Comparison of ENCODE assay signal across 8 mouse cellular contexts in the genomic region with DNA sequence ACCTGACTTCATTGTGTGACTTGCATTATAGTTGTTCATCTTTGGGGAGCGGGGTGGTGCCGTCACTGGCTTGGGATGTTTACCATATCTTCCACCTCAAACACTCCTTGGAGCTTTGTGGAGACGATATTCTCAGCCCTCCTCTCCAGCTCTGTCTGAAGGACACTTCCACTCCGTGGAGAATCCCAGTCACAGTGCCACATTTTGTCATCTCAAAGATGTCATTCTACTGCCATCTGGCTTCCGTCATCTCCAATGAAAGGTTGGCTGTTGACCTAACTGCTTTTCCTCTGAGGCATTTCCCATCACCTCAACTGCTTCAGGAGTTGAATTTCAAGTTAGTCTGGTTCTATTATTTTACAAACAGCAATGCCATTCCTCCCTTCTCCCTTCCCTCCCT.
DNase-seq lines count a peak whose midpoint lies in the region; ATAC-seq and TF ChIP-seq lines count a peak whose summit lies in the region.
"Had no signal": no experiment of that assay in that cellular context is flagged by ENCODE, and none has a peak within 500 bp of the region (broad histone marks: within the 10 kb centered on the region; RNA-seq: fewer than 3 reads in every experiment).

No protein-coding gene starts in this region.

- no peak overlapping the region for H3K4me2 ChIP-seq in hindbrain, embryonic 16.5 days (ENCODE audit: low read length)
- H3K4me2 ChIP-seq in neural tube, embryonic 15.5 days = no peak overlapping the region
- H3K4me2 ChIP-seq: limb, embryonic 12.5 days had no signal

- no peak overlapping the region for H3K4me3 ChIP-seq in hindbrain, embryonic 16.5 days (ENCODE audit: low read length)
- no peak overlapping the region for H3K4me3 ChIP-seq in hindbrain, embryonic 10.5 days
- no peak overlapping the region for H3K4me3 ChIP-seq in cerebellum, adult 2 months (replicated peaks; ENCODE audit: insufficient read depth, low read depth, low read length)
- H3K4me3 ChIP-seq in neural tube, embryonic 15.5 days (replicated peaks) = no peak overlapping the region
- H3K4me3 ChIP-seq: limb, embryonic 12.5 days had no signal

- no peak overlapping the region for H3K9ac ChIP-seq in hindbrain, embryonic 16.5 days (ENCODE audit: low read depth, low read length)
- H3K9ac ChIP-seq in neural tube, embryonic 15.5 days (replicated peaks) = no peak overlapping the region
- H3K9ac ChIP-seq: limb, embryonic 12.5 days had no signal

- no peaks in the 10 kb centered on the region for H3K27me3 ChIP-seq in hindbrain, embryonic 16.5 days (replicated peaks; ENCODE audit: control insufficient read depth, insufficient read depth, low read length)
- no peaks in the 10 kb centered on the region for H3K27me3 ChIP-seq in hindbrain, embryonic 10.5 days (ENCODE audit: insufficient read depth, poor library complexity, severe bottlenecking)
- no peaks in the 10 kb centered on the region for H3K27me3 ChIP-seq in cerebellum, adult 2 months (ENCODE audit: control insufficient read depth, insufficient read depth, low read length)
- no peaks in the 10 kb centered on the region for H3K27me3 ChIP-seq in neural tube, embryonic 15.5 days (replicated peaks)
- H3K27me3 ChIP-seq: limb, embryonic 12.5 days had no signal

- ATAC-seq in hindbrain, embryonic 16.5 days = peak; percentile 45; the same call in 1 of the 2 replicates
- no peak for ATAC-seq in neural tube, embryonic 15.5 days (ENCODE audit: low FRiP score)

- no peaks in the 10 kb centered on the region; the same call in 1 of the 2 replicates for H3K9me3 ChIP-seq in hindbrain, embryonic 16.5 days (ENCODE audit: control insufficient read depth, low read length)
- peaks cover 4% of the 10 kb centered on the region; the same call in 1 of the 2 replicates for H3K9me3 ChIP-seq in hindbrain, embryonic 10.5 days
- H3K9me3 ChIP-seq in neural tube, embryonic 15.5 days (replicated peaks) = no peaks in the 10 kb centered on the region
- H3K9me3 ChIP-seq: limb, embryonic 12.5 days had no signal

- H3K4me1 ChIP-seq in hindbrain, embryonic 16.5 days (ENCODE audit: control insufficient read depth, insufficient read depth, low read depth, low read length) = peaks cover 5% of the 10 kb centered on the region
- peaks cover 13% of the 10 kb centered on the region for H3K4me1 ChIP-seq in hindbrain, embryonic 10.5 days (replicated peaks)
- peaks cover 2% of the 10 kb centered on the region; the same call in 1 of the 2 replicates for H3K4me1 ChIP-seq in cerebellum, adult 2 months (ENCODE audit: control insufficient read depth, insufficient read depth, low read length)
- peaks cover 13% of the 10 kb centered on the region for H3K4me1 ChIP-seq in neural tube, embryonic 15.5 days
- H3K4me1 ChIP-seq: limb, embryonic 12.5 days had no signal

- DNase-seq in hindbrain, embryonic 10.5 days (ENCODE audit: low spot score) = no peak
- DNase-seq in brain, adult 2 months (ENCODE audit: low read depth, low spot score) = peak; percentile 86
- DNase-seq in cerebellum, adult 2 months = peak; percentile 65 to 78
- peak; percentile 30 to 35 for DNase-seq in layer of hippocampus, postnatal 36 days
- no peak for DNase-seq in kidney, adult 18-20 months

- no peaks in the 10 kb centered on the region for H3K36me3 ChIP-seq in hindbrain, embryonic 16.5 days (ENCODE audit: control insufficient read depth, insufficient read depth, low read length)
- H3K36me3 ChIP-seq in hindbrain, embryonic 10.5 days = no peaks in the 10 kb centered on the region
- no peaks in the 10 kb centered on the region for H3K36me3 ChIP-seq in neural tube, embryonic 15.5 days
- H3K36me3 ChIP-seq: limb, embryonic 12.5 days had no signal

- peak; percentile 80 for TF ChIP-seq CTCF in cerebellum, adult 2 months (IDR thresholded peaks at IDR 0.05; ENCODE audit: borderline replicate concordance, insufficient read depth, low read depth, low read length)

- no peak overlapping the region for H3K27ac ChIP-seq in hindbrain, embryonic 16.5 days (ENCODE audit: low read depth, low read length)
- H3K27ac ChIP-seq in hindbrain, embryonic 10.5 days = no peak overlapping the region
- no peak overlapping the region for H3K27ac ChIP-seq in cerebellum, adult 2 months (ENCODE audit: insufficient read depth, low read length)
- H3K27ac ChIP-seq in neural tube, embryonic 15.5 days (replicated peaks) = no peak overlapping the region
- H3K27ac ChIP-seq: limb, embryonic 12.5 days had no signal

- no peak for TF ChIP-seq POLR2A in cerebellum, adult 2 months (IDR thresholded peaks at IDR 0.05; ENCODE audit: borderline replicate concordance, insufficient read depth, low read length)

- WGBS in hindbrain, embryonic 16.5 days = 54% methylated on average over 5 of the region's 5 CpGs
- 55% methylated on average over 5 of the region's 5 CpGs for WGBS in hindbrain, embryonic 10.5 days
- 26% methylated on average over 5 of the region's 5 CpGs for WGBS in cerebellum, adult 2 months
- 49% methylated on average over 5 of the region's 5 CpGs for WGBS in neural tube, embryonic 15.5 days

Comparison
In these comparisons a context has a peak if more than half of its experiments do, and no peak if none do; other contexts are left out.
1. DNase-seq: peak in brain, adult 2 months (single experiment), cerebellum, adult 2 months (2 of 2) and layer of hippocampus, postnatal 36 days (2 of 2); none in hindbrain, embryonic 10.5 days (single experiment) and kidney, adult 18-20 months (single experiment).